Mouse (Mus musculus): Measurements from ENCODE around the gene Ganc.

Ganc gene

GRCm38 (mm10) chr2:120501136-120501918 is 97.6 kb downstream of the Ganc start:
- no peak for DNase-seq (ENCODE audit: extremely low spot score, low spot score)

- no peak for DNase-seq (ENCODE audit: extremely low spot score, low spot score)
Measured at GRCm38 (mm10) chr2:120501931-120502604, 98.4 kb downstream of the Ganc start.

GRCm38 (mm10) chr2:120502605-120502990 is 98.9 kb downstream of the Ganc start:
- no peak for DNase-seq (ENCODE audit: extremely low spot score, low spot score)

- no peak for DNase-seq (ENCODE audit: extremely low spot score, low spot score)
Measured at GRCm38 (mm10) chr2:120503094-120503493, 99.4 kb downstream of the Ganc start.

- no peak for DNase-seq (ENCODE audit: extremely low spot score, low spot score)
Measured at GRCm38 (mm10) chr2:120503992-120504391, 100.3 kb downstream of the Ganc start.

Measured in neural tube, embryonic 10.5 days (tissue).